Comparison of ENCODE assay signal across 8 mouse cellular contexts in genomic region chr5:28122491-28123454, GRCm38 (mm10). TPM values are rescaled to one million over a fixed set of nuclear protein-coding genes. Genes with fewer than 3 reads are reported as not detected.
A peak's percentile ranks its signal among the peaks of the same experiment; 100 is the strongest.
DNase-seq lines count a peak whose midpoint lies in the region; ATAC-seq and TF ChIP-seq lines count a peak whose summit lies in the region.

No protein-coding gene starts in this region.

- no peak overlapping the region for H3K9ac ChIP-seq in heart, adult 2 months (ENCODE audit: low read depth, low read length)
- no peak overlapping the region for H3K9ac ChIP-seq in liver, postnatal 0 days (replicated peaks)
- H3K9ac ChIP-seq in neural tube, embryonic 13.5 days: no peak overlapping the region

- ATAC-seq in liver, postnatal 0 days: no peak
- ATAC-seq in neural tube, embryonic 13.5 days (ENCODE audit: low read depth): peak; percentile 83; the same call in 1 of the 2 replicates

- no peaks in the 10 kb centered on the region for H3K4me1 ChIP-seq in cortical plate, adult 2 months (ENCODE audit: control insufficient read depth, insufficient read depth, low read length)
- no peaks in the 10 kb centered on the region for H3K4me1 ChIP-seq in heart, adult 2 months (ENCODE audit: control insufficient read depth, insufficient read depth, low read length)
- H3K4me1 ChIP-seq in liver, postnatal 0 days (ENCODE audit: insufficient read depth): no peaks in the 10 kb centered on the region
- peaks cover 26% of the 10 kb centered on the region for H3K4me1 ChIP-seq in neural tube, embryonic 13.5 days (replicated peaks)
- H3K4me1 ChIP-seq in thymus, adult 2 months (replicated peaks; ENCODE audit: control insufficient read depth, insufficient read depth, low read length): no peaks in the 10 kb centered on the region

- no peak for TF ChIP-seq EP300 in heart, adult 2 months (IDR thresholded peaks at IDR 0.05; ENCODE audit: insufficient read depth, low read depth, low read length)
- TF ChIP-seq EP300 in liver, postnatal 0 days (IDR thresholded peaks at IDR 0.05; ENCODE audit: low read depth): no peak

- intact Hi-C loops in heart, adult 2 months (cut with DNase I): loop anchor here (10.0 kb wide), 1 partner anchor 262 kb away; no protein-coding TSS in a partner anchor

- no peaks in the 10 kb centered on the region for H3K9me3 ChIP-seq in liver, postnatal 0 days (ENCODE audit: low read length)
- no peaks in the 10 kb centered on the region for H3K9me3 ChIP-seq in neural tube, embryonic 13.5 days

- peak; percentile 21 for DNase-seq in 3T3-L1 (ENCODE audit: low read depth, low spot score)
- peak; percentile 90 for DNase-seq in ZHBTc4 (ENCODE audit: low read depth, low spot score)
- peak; percentile 51 to 56 for DNase-seq in heart, adult 2 months
- peak; percentile 63 for DNase-seq in kidney, adult 18-20 months
- peak; percentile 64 for DNase-seq in liver, postnatal 0 days
- peak; percentile 50 for DNase-seq in thymus, adult 2 months

- no peaks in the 10 kb centered on the region for H3K79me2 ChIP-seq in heart, adult 2 months (replicated peaks; ENCODE audit: control insufficient read depth, insufficient read depth, low read length)

- WGBS in heart, adult 2 months: 4% methylated on average over 27 of the region's 27 CpGs
- 3% methylated on average over 27 of the region's 27 CpGs for WGBS in liver, postnatal 0 days (ENCODE audit: insufficient replicate concordance)
- WGBS in neural tube, embryonic 13.5 days: 1% methylated on average over 27 of the region's 27 CpGs
- WGBS in thymus, adult 2 months: 5% methylated on average over 27 of the region's 27 CpGs

- no peak overlapping the region for H3K4me2 ChIP-seq in liver, postnatal 0 days (ENCODE audit: low read depth, low read length)
- H3K4me2 ChIP-seq in neural tube, embryonic 13.5 days: peak overlapping the region; percentile 18; the same call in 1 of the 2 replicates

- TF ChIP-seq CTCF in cortical plate, adult 2 months (IDR thresholded peaks at IDR 0.05; ENCODE audit: extremely low read depth, insufficient read depth, low read length): 0 out of 2 replicates have a peak, but pooled peaks have one; percentile 10
- peak; percentile 80 for TF ChIP-seq CTCF in heart, adult 2 months (IDR thresholded peaks at IDR 0.05)
- peak; percentile 70 for TF ChIP-seq CTCF in liver, postnatal 0 days (IDR thresholded peaks at IDR 0.05; ENCODE audit: low read depth)
- 0 out of 2 replicates have a peak, but pooled peaks have one; percentile 36 for TF ChIP-seq CTCF in thymus, adult 2 months (IDR thresholded peaks at IDR 0.05; ENCODE audit: borderline replicate concordance, control insufficient read depth, extremely low read depth, insufficient read depth, low read length, poor library complexity)

- H3K36me3 ChIP-seq in heart, adult 2 months (ENCODE audit: control insufficient read depth, insufficient read depth, low read length): no peaks in the 10 kb centered on the region
- H3K36me3 ChIP-seq in liver, postnatal 0 days (replicated peaks; ENCODE audit: insufficient read depth, low read length): no peaks in the 10 kb centered on the region
- H3K36me3 ChIP-seq in neural tube, embryonic 13.5 days: no peaks in the 10 kb centered on the region
- no peaks in the 10 kb centered on the region for H3K36me3 ChIP-seq in thymus, adult 2 months (ENCODE audit: control insufficient read depth, insufficient read depth, low read length)

- no peak overlapping the region for H3K4me3 ChIP-seq in cortical plate, adult 2 months (ENCODE audit: insufficient read depth, low read length)
- no peak overlapping the region for H3K4me3 ChIP-seq in heart, adult 2 months
- no peak overlapping the region; the same call in 1 of the 2 replicates for H3K4me3 ChIP-seq in liver, postnatal 0 days (ENCODE audit: low read depth, low read length)
- H3K4me3 ChIP-seq in neural tube, embryonic 13.5 days: no peak overlapping the region
- H3K4me3 ChIP-seq in thymus, adult 2 months (ENCODE audit: control insufficient read depth, insufficient read depth, low read length): no peak overlapping the region

- peaks cover 20% of the 10 kb centered on the region for H3K27me3 ChIP-seq in heart, adult 2 months (ENCODE audit: control insufficient read depth, insufficient read depth, low read length)
- H3K27me3 ChIP-seq in liver, postnatal 0 days (ENCODE audit: insufficient read depth, low read length): peaks cover 78% of the 10 kb centered on the region
- H3K27me3 ChIP-seq in neural tube, embryonic 13.5 days: peaks cover 98% of the 10 kb centered on the region
- peaks cover 13% of the 10 kb centered on the region for H3K27me3 ChIP-seq in thymus, adult 2 months (ENCODE audit: control insufficient read depth, insufficient read depth, low read length)

- no peak for TF ChIP-seq POLR2A in cortical plate, adult 2 months (IDR thresholded peaks at IDR 0.05; ENCODE audit: extremely low read depth, insufficient read depth, low read length)
- TF ChIP-seq POLR2A in heart, adult 2 months (IDR thresholded peaks at IDR 0.05; ENCODE audit: insufficient read depth, low read depth, low read length): no peak
- TF ChIP-seq POLR2A in thymus, adult 2 months (IDR thresholded peaks at IDR 0.05; ENCODE audit: control insufficient read depth, extremely low read depth, insufficient read depth, low read length, poor library complexity): no peak

- H3K27ac ChIP-seq in cortical plate, adult 2 months (ENCODE audit: insufficient read depth, low read length): no peak overlapping the region
- no peak overlapping the region for H3K27ac ChIP-seq in heart, adult 2 months
- no peak overlapping the region for H3K27ac ChIP-seq in liver, postnatal 0 days (ENCODE audit: low read depth)
- H3K27ac ChIP-seq in neural tube, embryonic 13.5 days (replicated peaks): no peak overlapping the region
- H3K27ac ChIP-seq in thymus, adult 2 months (ENCODE audit: control insufficient read depth, insufficient read depth, low read length): no peak overlapping the region

RNA-seq across cellular contexts. Expression of gene En2, which starts 42.7 kb away (rescaled TPM):
- 0.46 and 0.53 TPM in 2 replicates for polyA plus RNA-seq in cortical plate, adult 2 months (2012; rRNA removed)
- under 1 TPM in 1 of 2 experiments, not detected in 1; 0.05 TPM for total RNA-seq in heart, adult 2 months (2021)
- not detected in 2 replicates for polyA plus RNA-seq in heart, adult 2 months (2012; rRNA removed)
- polyA plus RNA-seq in liver, postnatal 0 days (2015; fragmentation: Nextera tagmentation; extraction: Ambion mirVana): not detected in 2 replicates
- not detected in 2 replicates for polyA plus RNA-seq in neural tube, embryonic 13.5 days (2015; fragmentation: Nextera tagmentation; extraction: Ambion mirVana)
- 0.04 and 0.10 TPM in 2 replicates for polyA plus RNA-seq in thymus, adult 2 months (2012; rRNA removed)

RNA-seq across cellular contexts. Expression of gene Insig1, which starts 51.6 kb away (rescaled TPM):
- 91.6 and 92.8 TPM in 2 replicates for polyA plus RNA-seq in cortical plate, adult 2 months (2012; rRNA removed)
- 10 to 100 TPM; 17.3 to 17.5 TPM for total RNA-seq in heart, adult 2 months (2021)
- 17.3 and 23.7 TPM in 2 replicates for polyA plus RNA-seq in heart, adult 2 months (2012; rRNA removed)
- 36.3 and 40.3 TPM in 2 replicates for polyA plus RNA-seq in liver, postnatal 0 days (2015; fragmentation: Nextera tagmentation; extraction: Ambion mirVana)
- polyA plus RNA-seq in neural tube, embryonic 13.5 days (2015; fragmentation: Nextera tagmentation; extraction: Ambion mirVana): 54.4 and 55.4 TPM in 2 replicates
- polyA plus RNA-seq in thymus, adult 2 months (2012; rRNA removed): 39.6 and 51.7 TPM in 2 replicates

Comparison
In these comparisons a context has a peak if more than half of its experiments do, and no peak if none do; other contexts are left out.
1. DNase-seq: peak in every context shown above with its lines; median percentile 90 in ZHBTc4; 64 in liver, postnatal 0 days; 63 in kidney, adult 18-20 months; 54 in heart, adult 2 months; 50 in thymus, adult 2 months; 21 in 3T3-L1.
2. CTCF ChIP-seq: peak in every context shown above with its lines; median percentile 80 in heart, adult 2 months; 70 in liver, postnatal 0 days; 36 in thymus, adult 2 months; 10 in cortical plate, adult 2 months.